Mouse (Mus musculus) CH12.LX (cell line): ENCODE results near the gene Rora. TPM values are rescaled to one million over a fixed set of nuclear protein-coding genes. Genes with fewer than 3 reads are reported as not detected.

Source experiments
- DNase-seq: peaks from one replicate; pipeline ENCODE4 v3.0.0-alpha.2; 2013; ENCODE audit errors: extremely low read depth
- H3K27ac ChIP-seq: 2 replicates; pipeline ENCODE4 v1.5.1; 2012; ENCODE audit warnings: low read depth, mild to moderate bottlenecking, control low read depth, moderate library complexity; ENCODE audit not compliant: insufficient read depth
- H3K27me3 ChIP-seq: replicated peaks from 2 replicates; pipeline ENCODE3; 2012; ENCODE audit warnings: inconsistent platforms
- H3K36me3 ChIP-seq, 2 experiments: replicated peaks in 1 of 2; 2 replicates each; pipeline versions ENCODE3 to v1.6.1; 2012; ENCODE audit warnings: inconsistent platforms in 1 of 2, low read length in 1 of 2, mild to moderate bottlenecking in 1 of 2, mixed read lengths in 1 of 2, moderate library complexity in 1 of 2; ENCODE audit not compliant: control insufficient read depth in 1 of 2, insufficient read depth in 1 of 2
- H3K4me1 ChIP-seq, 2 experiments: 2 replicates each; pipeline ENCODE4 v1.6.1; 2012; ENCODE audit warnings: inconsistent platforms in 1 of 2, moderate library complexity in 1 of 2; ENCODE audit not compliant: insufficient read depth in 2 of 2, control insufficient read depth in 1 of 2
- H3K4me2 ChIP-seq: 2 replicates; pipeline ENCODE4 v1.6.1; 2012; ENCODE audit warnings: low read depth, mild to moderate bottlenecking, control low read depth; ENCODE audit not compliant: poor library complexity, insufficient read depth, severe bottlenecking
- H3K4me3 ChIP-seq, 3 experiments: fragments of 150-350 bp in 1 of 3; sonication (generic) in 1 of 3; replicated peaks in 1 of 3; 2 replicates each; pipeline versions ENCODE3 to v1.5.1; 2011 to 2012; ENCODE audit warnings: low read depth in 2 of 3, low read length in 2 of 3, mild to moderate bottlenecking in 2 of 3, moderate library complexity in 2 of 3, control low read depth in 1 of 3, improper control_type of control experiment in 1 of 3, inconsistent platforms in 1 of 3, mixed read lengths in 1 of 3; ENCODE audit not compliant: poor library complexity in 1 of 3
- H3K79me2 ChIP-seq: replicated peaks from 2 replicates; pipeline ENCODE4 v1.6.1; 2012; ENCODE audit warnings: mild to moderate bottlenecking, moderate library complexity; ENCODE audit not compliant: control insufficient read depth, poor library complexity, insufficient read depth, severe bottlenecking; ENCODE audit errors: extremely low read depth
- H3K9ac ChIP-seq: 2 replicates; pipeline ENCODE4 v1.6.1; 2012; ENCODE audit warnings: low read depth, mild to moderate bottlenecking, control low read depth, moderate library complexity; ENCODE audit not compliant: insufficient read depth
- H3K9me3 ChIP-seq: replicated peaks from 2 replicates; pipeline ENCODE3; 2012; ENCODE audit warnings: low read length, inconsistent platforms, mixed read lengths
- BHLHE40 ChIP-seq: IDR thresholded peaks from 2 replicates; pipeline ENCODE4 v1.6.1; 2011; ENCODE audit warnings: mild to moderate bottlenecking, low read depth, low read length, improper control_type of control experiment
- CTCF ChIP-seq, 2 experiments: IDR thresholded peaks in 1 of 2; conservative IDR thresholded peaks in 1 of 2; 2 replicates each; pipeline ENCODE4 v1.5.1; 2011 to 2012; ENCODE audit warnings: low read depth in 2 of 2, low read length in 2 of 2, improper control_type of control experiment in 1 of 2, inconsistent platforms in 1 of 2, mild to moderate bottlenecking in 1 of 2, moderate library complexity in 1 of 2
- E2F4 ChIP-seq: IDR thresholded peaks from 2 replicates; pipeline ENCODE4 v1.6.1; 2011; ENCODE audit warnings: low read depth, low read length, improper control_type of control experiment; ENCODE audit not compliant: insufficient replicate concordance
- ELF1 ChIP-seq: IDR thresholded peaks from 2 replicates; pipeline ENCODE4 v1.6.1; 2014; ENCODE audit warnings: low read depth, mild to moderate bottlenecking, inconsistent platforms, low read length, improper control_type of control experiment
- ETS1 ChIP-seq: conservative IDR thresholded peaks from 2 replicates; pipeline ENCODE4 v1.6.1; 2012; ENCODE audit warnings: low read depth, mild to moderate bottlenecking, inconsistent platforms, low read length, improper control_type of control experiment, moderate library complexity
- GABPA ChIP-seq: IDR thresholded peaks from 2 replicates; pipeline ENCODE4 v1.6.1; 2012; ENCODE audit warnings: low read depth, low read length, improper control_type of control experiment, inconsistent platforms; ENCODE audit not compliant: insufficient replicate concordance
- HCFC1 ChIP-seq: IDR thresholded peaks from 2 replicates; pipeline ENCODE4 v1.6.1; 2012; ENCODE audit warnings: low read depth, mild to moderate bottlenecking, inconsistent platforms, low read length, improper control_type of control experiment
- IRF4 ChIP-seq: IDR thresholded peaks from 2 replicates; pipeline ENCODE4 v1.6.1; 2014; ENCODE audit warnings: low read depth, mild to moderate bottlenecking, inconsistent platforms, low read length, improper control_type of control experiment
- JUN ChIP-seq: IDR thresholded peaks from 2 replicates; pipeline ENCODE4 v1.6.1; 2011; ENCODE audit warnings: low read depth, mild to moderate bottlenecking, low read length, improper control_type of control experiment, moderate library complexity; ENCODE audit not compliant: insufficient read depth
- MAFK ChIP-seq: IDR thresholded peaks from 2 replicates; pipeline ENCODE4 v1.6.1; 2011; ENCODE audit warnings: low read length, improper control_type of control experiment; ENCODE audit not compliant: insufficient replicate concordance
- MEF2A ChIP-seq: IDR thresholded peaks from 2 replicates; pipeline ENCODE4 v1.6.1; 2014; ENCODE audit warnings: low read depth, mild to moderate bottlenecking, inconsistent platforms, low read length, improper control_type of control experiment, borderline replicate concordance
- MXI1 ChIP-seq: IDR thresholded peaks from 2 replicates; pipeline ENCODE4 v1.6.1; 2011; ENCODE audit warnings: mild to moderate bottlenecking, low read depth, low read length, improper control_type of control experiment
- MYC ChIP-seq: IDR thresholded peaks from 2 replicates; pipeline ENCODE4 v1.6.1; 2011; ENCODE audit warnings: low read depth, mild to moderate bottlenecking, improper control_type of control experiment, low read length
- NELFE ChIP-seq: IDR thresholded peaks from 2 replicates; pipeline ENCODE4 v1.6.1; 2011; ENCODE audit warnings: low read depth, low read length, improper control_type of control experiment
- NRF1 ChIP-seq: IDR thresholded peaks from 2 replicates; pipeline ENCODE4 v1.6.1; 2014; ENCODE audit warnings: low read depth, mild to moderate bottlenecking, inconsistent platforms, low read length, improper control_type of control experiment, moderate library complexity
- PAX5 ChIP-seq: IDR thresholded peaks from 2 replicates; pipeline ENCODE4 v1.6.1; 2012; ENCODE audit warnings: low read length, inconsistent platforms, mixed read lengths
- POLR2A ChIP-seq: IDR thresholded peaks from 2 replicates; pipeline ENCODE4 v1.6.1; 2011; ENCODE audit warnings: low read depth, mild to moderate bottlenecking, improper control_type of control experiment, low read length
- RAD21 ChIP-seq: IDR thresholded peaks from 2 replicates; pipeline ENCODE4 v1.6.1; 2011; ENCODE audit warnings: low read depth, mild to moderate bottlenecking, low read length, improper control_type of control experiment, moderate library complexity
- SIN3A ChIP-seq: IDR thresholded peaks from 2 replicates; pipeline ENCODE4 v1.6.1; 2012; ENCODE audit warnings: low read length, improper control_type of control experiment, inconsistent platforms
- SMC3 ChIP-seq: IDR thresholded peaks from 2 replicates; pipeline ENCODE4 v1.6.1; 2011; ENCODE audit warnings: low read depth, low read length, improper control_type of control experiment
- TBP ChIP-seq: conservative IDR thresholded peaks from 2 replicates; pipeline ENCODE4 v1.6.1; 2011; ENCODE audit warnings: low read depth, low read length, improper control_type of control experiment
- UBTF ChIP-seq: IDR thresholded peaks from 2 replicates; pipeline ENCODE4 v1.6.1; 2012; ENCODE audit warnings: low read depth, mild to moderate bottlenecking, inconsistent platforms, low read length, improper control_type of control experiment, moderate library complexity
- USF1 ChIP-seq: IDR thresholded peaks from 2 replicates; pipeline ENCODE4 v1.6.1; 2014; ENCODE audit warnings: low read depth, mild to moderate bottlenecking, inconsistent platforms, low read length, improper control_type of control experiment
- USF2 ChIP-seq: conservative IDR thresholded peaks from 2 replicates; pipeline ENCODE4 v1.6.1; 2011; ENCODE audit warnings: low read depth, low read length, improper control_type of control experiment
- ZMIZ1 ChIP-seq: IDR thresholded peaks from 2 replicates; pipeline ENCODE4 v1.6.1; 2012; ENCODE audit warnings: low read depth, mild to moderate bottlenecking, inconsistent platforms, low read length, improper control_type of control experiment
- ZNF384 ChIP-seq: IDR thresholded peaks from 2 replicates; pipeline ENCODE4 v1.6.1; 2012; ENCODE audit warnings: low read depth, low read length, improper control_type of control experiment, inconsistent platforms
- dilution Hi-C: fragments of 300-500 bp; cut with MboI; formaldehyde crosslinking; loops from 2 replicates; pipeline ENCODE4 v1.14.3; 2020; ENCODE audit warnings: low sequenced_read_pairs; ENCODE audit not compliant: extremely low pct_unique_long_range_greater_than_20kb, extremely low pct_ligation_motif_present
- in situ Hi-C: fragments of 300-500 bp; cut with MboI; formaldehyde crosslinking; loops from 3 replicates; pipeline ENCODE4 v1.14.3; 2019; ENCODE audit warnings: low sequenced_read_pairs, low pct_ligation_motif_present, low pct_unique_long_range_greater_than_20kb, mixed read lengths
- polyA plus RNA-seq: library from polyadenylated mRNA; unstranded; fragments of >175 nt; gene quantifications from 2 replicates; pipeline ENCODE4 v1.2.1, GENCODE M21; 2012; ENCODE audit warnings: low read depth; ENCODE audit not compliant: insufficient read length
- total RNA-seq, 2 experiments: library from RNA; depleted of rRNA; stranded (reverse); fragments of 300-350 nt in 1 of 2; fragments of >200 nt in 1 of 2; gene quantifications; 2 replicates each; pipeline ENCODE4 v1.2.3; 2012 to 2014

Rora gene
- total and polyA plus RNA-seq, 3 experiments: 0.36 to 0.66 (median 0.64) TPM

GRCm38 (mm10) chr9:69116740-69117139 lies 463.2 kb downstream of the Rora start:
- dilution Hi-C loops: no loop called here
- no peak overlapping the region for H3K27ac ChIP-seq

GRCm38 (mm10) chr9:69121117-69121740 lies 467.6 kb downstream of the Rora start:
- Histone ChIP-seq H3K36me3 (no peaks in the 10 kb centered on the region), H3K4me2 (no peak overlapping the region), H3K9ac (no peak overlapping the region), H3K27ac (no peak overlapping the region), H3K27me3 (no peaks in the 10 kb centered on the region), H3K79me2 (no peaks in the 10 kb centered on the region), H3K4me3 (no peak overlapping the region), H3K4me1 (peaks cover 0 to 4% of the 10 kb centered on the region in 2 experiments; a peak in 1 of 4 replicates), H3K9me3 (no peaks in the 10 kb centered on the region)
- dilution Hi-C loops (no loop called here), in situ Hi-C loops (no loop called here)
- TF ChIP-seq PAX5 (no peak), E2F4 (no peak), TBP (no peak), SIN3A (no peak), POLR2A (no peak), ELF1 (no peak), USF1 (no peak), GABPA (no peak), ZMIZ1 (no peak), MEF2A (no peak), SMC3 (no peak), JUN (no peak), ETS1 (no peak), HCFC1 (no peak), RAD21 (no peak), MAFK (no peak), USF2 (no peak), BHLHE40 (no peak), NELFE (no peak)
- DNase-seq: no peak

More at GRCm38 (mm10) chr9:69116740-69117139, 463.2 kb downstream of the Rora start:
- no peaks in the 10 kb centered on the region for H3K36me3 ChIP-seq
- H3K79me2 ChIP-seq: no peaks in the 10 kb centered on the region
- H3K9ac ChIP-seq: no peak overlapping the region
- H3K4me1 ChIP-seq: peaks cover 0 to 4% of the 10 kb centered on the region in 2 experiments; a peak in 1 of 4 replicates
- in situ Hi-C loops: no loop called here
- DNase-seq: peak; percentile 17
- no peaks in the 10 kb centered on the region for H3K9me3 ChIP-seq
- H3K4me3 ChIP-seq: no peak overlapping the region
- no peak overlapping the region for H3K4me2 ChIP-seq
- H3K27me3 ChIP-seq: no peaks in the 10 kb centered on the region
- TF ChIP-seq ELF1 (no peak), RAD21 (no peak), GABPA (no peak), IRF4 (no peak), ZNF384 (no peak), USF1 (no peak), USF2 (no peak), MAFK (no peak), BHLHE40 (no peak), MYC (no peak), CTCF (conservative IDR thresholded peaks at IDR 0.05 in 1 of 2, IDR thresholded peaks at IDR 0.05 in 1 of 2; ENCODE audit: low read depth in 2 of 2, low read length in 2 of 2) (no peak), ZMIZ1 (no peak), UBTF (no peak), PAX5 (no peak), SIN3A (no peak), NRF1 (no peak), JUN (no peak), MXI1 (no peak)
